Mouse (Mus musculus) lung, adult 2 months (tissue): Measurements from ENCODE around the gene Arid1b.

ENCODE experiments used
- CTCF ChIP-seq: fragments of 200-500 bp; IDR thresholded peaks from 2 replicates; pipeline ENCODE4 v1.5.1; 2011; ENCODE audit warnings: mild to moderate bottlenecking, low read length, control low read depth; ENCODE audit not compliant: insufficient read depth
- POLR2A ChIP-seq: fragments of 200-500 bp; IDR thresholded peaks from 2 replicates; pipeline ENCODE4 v1.6.1; 2011; ENCODE audit warnings: low read depth, mild to moderate bottlenecking, control low read depth, low read length, borderline replicate concordance; ENCODE audit errors: extremely low read depth

DNA sequence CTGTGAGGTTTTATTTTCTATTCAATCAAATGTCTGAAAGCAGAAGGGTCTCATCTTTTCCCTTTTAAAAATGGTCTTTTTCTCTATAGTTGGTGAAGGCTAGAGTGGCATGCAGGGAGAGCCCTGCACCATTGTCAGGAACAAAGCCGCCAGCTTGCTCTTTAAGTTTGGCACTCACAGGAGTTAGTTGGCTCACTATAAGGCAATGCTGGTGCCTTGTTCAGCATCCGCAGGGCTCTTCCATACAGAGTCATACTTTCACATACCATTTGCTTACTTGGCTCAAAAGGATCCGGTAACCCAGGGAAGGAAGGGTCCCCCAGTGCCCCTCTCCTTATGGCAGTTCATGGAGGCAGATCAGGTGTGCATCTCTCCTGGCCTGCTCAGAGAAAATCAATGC is 279.0 kb downstream of the Arid1b start:
- no peak for TF ChIP-seq CTCF
- no peak for TF ChIP-seq POLR2A
